Mouse (Mus musculus): Measurements from ENCODE around the gene Pde1a. TPM values are rescaled to one million over a fixed set of nuclear protein-coding genes. Genes with fewer than 3 reads are reported as not detected.

The Pde1a gene
- total and polyA plus RNA-seq, 2 experiments from 2014 or later: 18.8 to 19.6 TPM

GRCm38 (mm10) chr2:80056062-80056461 lies 73.2 kb downstream of the Pde1a start:
- no peaks in the 10 kb centered on the region for H3K27me3 ChIP-seq (ENCODE audit: insufficient read depth, low read length)
- DNase-seq (ENCODE audit: low spot score) (no peak), ATAC-seq (no peak)
- no peak overlapping the region for H3K9ac ChIP-seq (replicated peaks; ENCODE audit: low read length)
- H3K4me1 ChIP-seq (ENCODE audit: insufficient read depth, low read length): no peaks in the 10 kb centered on the region
- H3K9me3 ChIP-seq (ENCODE audit: low read length): no peaks in the 10 kb centered on the region
- H3K36me3 ChIP-seq (ENCODE audit: insufficient read depth, low read length): no peaks in the 10 kb centered on the region
- no peak for TF ChIP-seq CTCF (IDR thresholded peaks at IDR 0.05; ENCODE audit: low read depth)
- H3K4me3 ChIP-seq (ENCODE audit: low read length): no peak overlapping the region
- no peak overlapping the region for H3K27ac ChIP-seq
- no peak overlapping the region for H3K4me2 ChIP-seq (ENCODE audit: low read depth, low read length)

- Histone ChIP-seq H3K9me3 (ENCODE audit: low read length) (no peaks in the 10 kb centered on the region), H3K4me1 (ENCODE audit: insufficient read depth, low read length) (no peaks in the 10 kb centered on the region), H3K27ac (no peak overlapping the region), H3K4me2 (ENCODE audit: low read depth, low read length) (no peak overlapping the region), H3K36me3 (ENCODE audit: insufficient read depth, low read length) (no peaks in the 10 kb centered on the region), H3K27me3 (ENCODE audit: insufficient read depth, low read length) (no peaks in the 10 kb centered on the region), H3K9ac (replicated peaks; ENCODE audit: low read length) (no peak overlapping the region), H3K4me3 (ENCODE audit: low read length) (no peak overlapping the region)
- TF ChIP-seq CTCF (IDR thresholded peaks at IDR 0.05; ENCODE audit: low read depth): no peak
- ATAC-seq (no peak), DNase-seq (ENCODE audit: low spot score) (no peak)
- WGBS: 85% methylated on average over 3 of the region's 3 CpGs
Observed at GRCm38 (mm10) chr2:80054042-80054441, 75.2 kb downstream of the Pde1a start.

- no peak for TF ChIP-seq CTCF (IDR thresholded peaks at IDR 0.05; ENCODE audit: low read depth)
- Histone ChIP-seq H3K4me2 (ENCODE audit: low read depth, low read length) (no peak overlapping the region), H3K36me3 (ENCODE audit: insufficient read depth, low read length) (no peaks in the 10 kb centered on the region), H3K27me3 (ENCODE audit: insufficient read depth, low read length) (no peaks in the 10 kb centered on the region), H3K9ac (replicated peaks; ENCODE audit: low read length) (no peak overlapping the region), H3K4me1 (ENCODE audit: insufficient read depth, low read length) (no peaks in the 10 kb centered on the region), H3K27ac (no peak overlapping the region), H3K9me3 (ENCODE audit: low read length) (no peaks in the 10 kb centered on the region), H3K4me3 (ENCODE audit: low read length) (no peak overlapping the region)
- DNase-seq (ENCODE audit: low spot score): no peak
- no peak for ATAC-seq
- 89% methylated on average over 4 of the region's 4 CpGs for WGBS
Observed at GRCm38 (mm10) chr2:80046751-80047513, 82.3 kb downstream of the Pde1a start.

GRCm38 (mm10) chr2:80038642-80039445 lies 90.4 kb downstream of the Pde1a start:
- Histone ChIP-seq H3K4me2 (ENCODE audit: low read depth, low read length) (no peak overlapping the region), H3K9ac (replicated peaks; ENCODE audit: low read length) (no peak overlapping the region), H3K36me3 (ENCODE audit: insufficient read depth, low read length) (no peaks in the 10 kb centered on the region), H3K4me3 (ENCODE audit: low read length) (no peak overlapping the region), H3K27ac (no peak overlapping the region), H3K27me3 (ENCODE audit: insufficient read depth, low read length) (no peaks in the 10 kb centered on the region), H3K4me1 (ENCODE audit: insufficient read depth, low read length) (no peaks in the 10 kb centered on the region), H3K9me3 (ENCODE audit: low read length) (no peaks in the 10 kb centered on the region)
- no peak for TF ChIP-seq CTCF (IDR thresholded peaks at IDR 0.05; ENCODE audit: low read depth)
- ATAC-seq: no peak
- WGBS: 70% methylated on average over 10 of the region's 10 CpGs
- DNase-seq (ENCODE audit: low spot score): no peak

GRCm38 (mm10) chr2:80037971-80038370 lies 91.3 kb downstream of the Pde1a start:
- Histone ChIP-seq H3K4me3 (ENCODE audit: low read length) (no peak overlapping the region), H3K9ac (replicated peaks; ENCODE audit: low read length) (no peak overlapping the region), H3K36me3 (ENCODE audit: insufficient read depth, low read length) (no peaks in the 10 kb centered on the region), H3K4me1 (ENCODE audit: insufficient read depth, low read length) (no peaks in the 10 kb centered on the region), H3K27ac (no peak overlapping the region), H3K9me3 (ENCODE audit: low read length) (no peaks in the 10 kb centered on the region), H3K4me2 (ENCODE audit: low read depth, low read length) (no peak overlapping the region), H3K27me3 (ENCODE audit: insufficient read depth, low read length) (no peaks in the 10 kb centered on the region)
- ATAC-seq: no peak
- TF ChIP-seq CTCF (IDR thresholded peaks at IDR 0.05; ENCODE audit: low read depth): no peak
- no peak for DNase-seq (ENCODE audit: low spot score)
- 71% methylated on average over 5 of the region's 5 CpGs for WGBS

GRCm38 (mm10) chr2:80029051-80029450 lies 100.2 kb downstream of the Pde1a start:
- H3K36me3 ChIP-seq (ENCODE audit: insufficient read depth, low read length): no peaks in the 10 kb centered on the region
- H3K4me3 ChIP-seq (ENCODE audit: low read length): no peak overlapping the region
- H3K27ac ChIP-seq: no peak overlapping the region
- no peaks in the 10 kb centered on the region for H3K27me3 ChIP-seq (ENCODE audit: insufficient read depth, low read length)
- H3K4me1 ChIP-seq (ENCODE audit: insufficient read depth, low read length): no peaks in the 10 kb centered on the region
- TF ChIP-seq CTCF (IDR thresholded peaks at IDR 0.05; ENCODE audit: low read depth): no peak
- no peak for ATAC-seq
- H3K9ac ChIP-seq (replicated peaks; ENCODE audit: low read length): no peak overlapping the region
- H3K9me3 ChIP-seq (ENCODE audit: low read length): no peaks in the 10 kb centered on the region
- WGBS: 77% methylated on average over 2 of the region's 2 CpGs
- no peak overlapping the region for H3K4me2 ChIP-seq (ENCODE audit: low read depth, low read length)
- DNase-seq (ENCODE audit: low spot score): no peak

- no peak overlapping the region for H3K27ac ChIP-seq
- no peaks in the 10 kb centered on the region for H3K9me3 ChIP-seq (ENCODE audit: low read length)
- ATAC-seq (no peak), DNase-seq (ENCODE audit: low spot score) (no peak)
- no peak overlapping the region for H3K4me3 ChIP-seq (ENCODE audit: low read length)
- no peaks in the 10 kb centered on the region for H3K36me3 ChIP-seq (ENCODE audit: insufficient read depth, low read length)
- no peak for TF ChIP-seq CTCF (IDR thresholded peaks at IDR 0.05; ENCODE audit: low read depth)
- H3K27me3 ChIP-seq (ENCODE audit: insufficient read depth, low read length): no peaks in the 10 kb centered on the region
- 100% methylated on average over 1 of the region's 1 CpGs for whole genome bisulfite sequencing
- no peak overlapping the region for H3K4me2 ChIP-seq (ENCODE audit: low read depth, low read length)
- no peaks in the 10 kb centered on the region for H3K4me1 ChIP-seq (ENCODE audit: insufficient read depth, low read length)
- H3K9ac ChIP-seq (replicated peaks; ENCODE audit: low read length): no peak overlapping the region
Observed at GRCm38 (mm10) chr2:80026053-80026452, 103.2 kb downstream of the Pde1a start.
